Mouse (Mus musculus) hindbrain, embryonic 16.5 days (tissue): ENCODE results near the gene Wdfy1. TPM values are rescaled to one million over a fixed set of nuclear protein-coding genes. Genes with fewer than 3 reads are reported as not detected.

Experiments used
- ATAC-seq: fragments of 200-750 bp; cut with Nextera tagmentation; 2 replicates; pipeline ENCODE4 v1.8.0; 2017; ENCODE audit warnings: moderate TSS enrichment, moderate library complexity
- H3K27ac ChIP-seq: fragments of 300-500 bp; sonication (generic); 2 replicates; pipeline ENCODE4 v1.5.1; 2014; ENCODE audit warnings: low read depth, mild to moderate bottlenecking, control low read depth, low read length, moderate library complexity
- H3K27me3 ChIP-seq: fragments of 300-500 bp; sonication (generic); replicated peaks from 2 replicates; pipeline ENCODE4 v1.6.1; 2014; ENCODE audit warnings: low read length; ENCODE audit not compliant: control insufficient read depth, insufficient read depth
- H3K36me3 ChIP-seq: fragments of 300-500 bp; sonication (generic); 2 replicates; pipeline ENCODE4 v1.6.1; 2014; ENCODE audit warnings: mild to moderate bottlenecking, low read length, moderate library complexity, mixed read lengths; ENCODE audit not compliant: control insufficient read depth, insufficient read depth
- H3K4me1 ChIP-seq: fragments of 300-500 bp; sonication (generic); 2 replicates; pipeline ENCODE4 v1.6.1; 2014; ENCODE audit warnings: low read depth, low read length; ENCODE audit not compliant: control insufficient read depth, insufficient read depth
- H3K4me2 ChIP-seq: fragments of 300-500 bp; sonication (generic); 2 replicates; pipeline ENCODE4 v1.6.1; 2014; ENCODE audit warnings: mild to moderate bottlenecking, low read length, control low read depth, moderate library complexity
- H3K4me3 ChIP-seq: fragments of 300-500 bp; sonication (generic); 2 replicates; pipeline ENCODE4 v1.5.1; 2014; ENCODE audit warnings: mild to moderate bottlenecking, low read length, control low read depth, moderate library complexity
- H3K9ac ChIP-seq: fragments of 300-500 bp; sonication (generic); 2 replicates; pipeline ENCODE4 v1.6.1; 2014; ENCODE audit warnings: low read depth, mild to moderate bottlenecking, control low read depth, low read length, moderate library complexity
- H3K9me3 ChIP-seq: fragments of 300-500 bp; sonication (generic); 2 replicates; pipeline ENCODE4 v1.6.1; 2014; ENCODE audit warnings: mild to moderate bottlenecking, low read length, moderate library complexity; ENCODE audit not compliant: control insufficient read depth
- WGBS: fragments of 180-500 bp; shearing (Covaris S2); extraction: QIAGEN DNeasy Blood & Tissue Kit; methylation state at CpG from one replicate; pipeline ENCODE4 v1.1.7; 2014; 5-methylcytosine and 5-hydroxymethylcytosine counted together
- polyA plus RNA-seq: library from polyadenylated mRNA; unstranded; fragments of >200 nt; fragmentation: Nextera tagmentation; extraction: Ambion mirVana; gene quantifications from 2 replicates; pipeline ENCODE4 v1.2.1, GENCODE M21; 2015

Wdfy1 gene
- polyA plus RNA-seq, 1 experiment from 2014 or later = 108 TPM

- Histone ChIP-seq H3K4me3 (no peak overlapping the region), H3K4me1 (peaks cover 18% of the 10 kb centered on the region), H3K9me3 (no peaks in the 10 kb centered on the region; the same call in 1 of the 2 replicates), H3K27me3 (no peaks in the 10 kb centered on the region), H3K36me3 (no peaks in the 10 kb centered on the region; the same call in 1 of the 2 replicates), H3K27ac (no peak overlapping the region), H3K4me2 (no peak overlapping the region), H3K9ac (no peak overlapping the region)
- no peak for ATAC-seq
- 95% methylated on average over 5 of the region's 5 CpGs for WGBS
These were observed 19.5 kb downstream of the Wdfy1 start for GRCm38 (mm10) chr1:79756417-79756816.

DNA sequence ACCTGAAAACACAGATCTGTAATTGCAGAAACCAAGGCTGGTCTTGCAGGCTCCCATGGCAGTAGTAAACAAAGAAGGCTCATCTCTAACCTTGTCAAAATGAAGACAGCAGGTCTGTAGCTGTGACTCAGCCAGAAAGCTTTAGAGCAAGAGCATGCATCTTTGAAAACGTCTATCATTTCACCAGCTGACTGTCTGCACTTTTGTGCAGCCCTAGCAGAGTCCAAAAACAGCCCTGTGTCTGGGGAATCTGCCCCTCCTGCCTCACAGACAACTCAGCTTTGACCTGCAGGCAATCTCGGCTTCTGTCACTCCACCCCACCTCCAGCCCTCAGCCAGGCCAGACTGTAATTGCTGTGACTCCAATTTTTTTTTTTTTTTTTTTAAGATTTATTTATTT is 20.6 kb downstream of the Wdfy1 start:
- Histone ChIP-seq H3K27ac (no peak overlapping the region), H3K27me3 (no peaks in the 10 kb centered on the region), H3K9me3 (peaks cover 1% of the 10 kb centered on the region; the same call in 1 of the 2 replicates), H3K36me3 (peaks cover 2% of the 10 kb centered on the region; the same call in 1 of the 2 replicates), H3K4me2 (no peak overlapping the region), H3K9ac (no peak overlapping the region), H3K4me1 (peaks cover 14% of the 10 kb centered on the region), H3K4me3 (no peak overlapping the region)
- WGBS = 66% methylated on average over 2 of the region's 2 CpGs
- ATAC-seq = no peak

DNA sequence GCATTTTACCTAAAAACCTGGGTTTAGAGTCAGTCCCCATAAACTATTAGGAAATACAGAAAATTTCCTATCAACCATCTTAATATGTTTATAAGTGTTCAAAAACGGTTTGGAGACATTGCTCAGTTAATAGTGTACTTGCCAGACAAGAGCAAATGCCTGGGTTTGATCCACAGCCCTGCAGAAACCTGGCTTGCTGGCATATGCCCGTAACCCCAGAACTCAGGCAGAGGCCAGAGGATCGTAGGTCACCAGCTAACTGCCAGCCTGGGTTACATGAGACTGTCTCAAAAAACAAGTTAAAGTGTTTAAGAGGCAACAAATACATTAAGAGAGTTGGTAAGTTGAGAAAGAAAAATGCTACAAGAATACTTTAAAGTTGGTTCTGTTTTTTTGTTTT is 21.0 kb downstream of the Wdfy1 start:
- Histone ChIP-seq H3K4me1 (peaks cover 11% of the 10 kb centered on the region), H3K4me2 (no peak overlapping the region), H3K4me3 (no peak overlapping the region), H3K27me3 (no peaks in the 10 kb centered on the region), H3K27ac (no peak overlapping the region), H3K9me3 (peaks cover 2% of the 10 kb centered on the region; the same call in 1 of the 2 replicates), H3K9ac (no peak overlapping the region), H3K36me3 (peaks cover 2% of the 10 kb centered on the region; the same call in 1 of the 2 replicates)
- ATAC-seq = no peak
- 88% methylated on average over 3 of the region's 3 CpGs for WGBS

DNA sequence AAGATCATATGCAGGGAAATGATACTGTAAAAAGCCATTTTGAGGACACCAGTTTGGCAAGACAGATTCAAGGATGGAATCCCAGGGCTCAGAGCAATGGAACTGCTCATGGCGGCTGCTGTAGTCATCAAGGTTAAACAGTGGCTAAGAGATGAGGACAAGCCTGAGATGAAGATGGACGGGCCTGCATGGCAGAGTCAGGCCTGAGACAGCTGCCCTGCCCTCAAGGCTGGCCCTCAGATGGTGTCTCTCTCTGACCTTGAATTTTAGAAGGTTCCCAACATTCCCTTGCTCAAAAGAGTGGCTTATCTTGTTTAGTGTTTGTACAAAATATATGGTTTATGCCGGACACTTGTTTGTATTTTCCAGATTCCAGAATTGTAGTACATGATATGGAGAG is 22.5 kb downstream of the Wdfy1 start:
- Histone ChIP-seq H3K4me1 (peaks cover 6% of the 10 kb centered on the region), H3K4me3 (no peak overlapping the region), H3K9me3 (peaks cover 2% of the 10 kb centered on the region; the same call in 1 of the 2 replicates), H3K36me3 (peaks cover 2% of the 10 kb centered on the region; the same call in 1 of the 2 replicates), H3K27me3 (no peaks in the 10 kb centered on the region), H3K9ac (no peak overlapping the region), H3K4me2 (no peak overlapping the region), H3K27ac (no peak overlapping the region)
- WGBS = 96% methylated on average over 3 of the region's 3 CpGs
- ATAC-seq = no peak

GRCm38 (mm10) chr1:79752714-79753340 is 23.1 kb downstream of the Wdfy1 start:
- WGBS = 87% methylated on average over 4 of the region's 4 CpGs
- ATAC-seq = no peak

GRCm38 (mm10) chr1:79752015-79752695 is 23.8 kb downstream of the Wdfy1 start:
- H3K4me2 ChIP-seq = no peak overlapping the region
- peaks cover 3% of the 10 kb centered on the region for H3K4me1 ChIP-seq
- H3K9me3 ChIP-seq = peaks cover 2% of the 10 kb centered on the region; the same call in 1 of the 2 replicates
- 84% methylated on average over 7 of the region's 7 CpGs for WGBS
- H3K4me3 ChIP-seq = no peak overlapping the region
- peaks cover 2% of the 10 kb centered on the region; the same call in 1 of the 2 replicates for H3K36me3 ChIP-seq
- no peak overlapping the region for H3K27ac ChIP-seq
- no peak for ATAC-seq
- no peaks in the 10 kb centered on the region for H3K27me3 ChIP-seq
- H3K9ac ChIP-seq = no peak overlapping the region

More at GRCm38 (mm10) chr1:79752714-79753340, 23.1 kb downstream of the Wdfy1 start:
- no peak overlapping the region for H3K9ac ChIP-seq
- no peak overlapping the region for H3K27ac ChIP-seq
- H3K36me3 ChIP-seq = peaks cover 2% of the 10 kb centered on the region; the same call in 1 of the 2 replicates
- H3K4me3 ChIP-seq = no peak overlapping the region
- H3K9me3 ChIP-seq = peaks cover 2% of the 10 kb centered on the region; the same call in 1 of the 2 replicates
- no peak overlapping the region for H3K4me2 ChIP-seq
- H3K27me3 ChIP-seq = no peaks in the 10 kb centered on the region
- H3K4me1 ChIP-seq = peaks cover 6% of the 10 kb centered on the region

DNA sequence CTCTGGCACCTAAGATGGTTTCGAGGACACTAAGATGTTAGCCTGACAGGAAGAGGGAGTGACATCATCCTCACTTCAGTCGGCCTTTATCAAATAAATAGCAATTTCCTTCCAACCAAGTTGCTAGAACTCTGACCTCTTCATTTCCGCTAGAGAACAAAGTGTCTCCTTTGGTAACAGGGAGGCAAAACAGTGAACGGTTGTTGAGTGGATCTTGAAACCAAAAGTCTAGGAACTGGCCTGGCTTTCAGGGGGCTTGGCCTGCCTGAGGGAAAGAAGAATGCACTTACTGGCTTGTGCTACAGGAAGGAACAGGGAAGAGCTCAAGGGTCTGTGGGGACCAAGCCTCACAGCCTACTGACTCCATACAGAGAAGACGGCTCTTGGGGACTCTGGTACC is 24.8 kb downstream of the Wdfy1 start:
- no peaks in the 10 kb centered on the region for H3K4me1 ChIP-seq
- no peak for ATAC-seq
- no peak overlapping the region for H3K27ac ChIP-seq
- peaks cover 2% of the 10 kb centered on the region; the same call in 1 of the 2 replicates for H3K9me3 ChIP-seq
- H3K36me3 ChIP-seq = peaks cover 2% of the 10 kb centered on the region; the same call in 1 of the 2 replicates
- H3K4me3 ChIP-seq = no peak overlapping the region
- no peaks in the 10 kb centered on the region for H3K27me3 ChIP-seq
- WGBS = 80% methylated on average over 5 of the region's 5 CpGs
- no peak overlapping the region for H3K4me2 ChIP-seq
- H3K9ac ChIP-seq = no peak overlapping the region

DNA sequence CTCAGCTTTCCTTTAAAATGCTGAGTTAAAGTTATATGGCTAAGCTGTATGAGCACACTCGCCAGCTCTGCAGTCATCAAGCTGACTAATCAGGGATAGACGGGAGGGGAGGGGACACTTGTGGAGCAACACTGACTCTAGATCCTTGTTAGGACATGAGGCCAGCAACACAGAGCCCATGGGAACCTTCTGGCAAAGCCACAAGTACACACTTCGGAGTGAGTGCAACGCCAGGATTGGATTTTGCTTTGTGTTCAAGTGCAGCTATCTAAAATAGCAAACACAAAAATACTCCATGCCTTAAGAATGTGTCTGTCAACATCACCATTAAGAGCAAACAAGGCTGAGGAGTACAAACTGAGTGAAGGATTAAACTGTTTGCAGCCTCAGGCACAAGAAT is 29.9 kb downstream of the Wdfy1 start:
- Histone ChIP-seq H3K4me1 (no peaks in the 10 kb centered on the region), H3K4me3 (no peak overlapping the region), H3K27ac (no peak overlapping the region), H3K4me2 (no peak overlapping the region), H3K36me3 (peaks cover 3% of the 10 kb centered on the region; the same call in 1 of the 2 replicates), H3K9ac (no peak overlapping the region), H3K9me3 (peaks cover 2% of the 10 kb centered on the region; the same call in 1 of the 2 replicates), H3K27me3 (no peaks in the 10 kb centered on the region)
- ATAC-seq = no peak
- 93% methylated on average over 4 of the region's 4 CpGs for WGBS

- Histone ChIP-seq H3K27me3 (no peaks in the 10 kb centered on the region), H3K4me3 (no peak overlapping the region), H3K9me3 (no peaks in the 10 kb centered on the region), H3K4me1 (no peaks in the 10 kb centered on the region), H3K27ac (no peak overlapping the region), H3K4me2 (no peak overlapping the region), H3K36me3 (peaks cover 2% of the 10 kb centered on the region; the same call in 1 of the 2 replicates), H3K9ac (no peak overlapping the region)
- 97% methylated on average over 1 of the region's 1 CpGs for WGBS
- no peak for ATAC-seq
These were observed 32.6 kb downstream of the Wdfy1 start for GRCm38 (mm10) chr1:79743385-79743784.
